Mouse (Mus musculus) kidney, adult 2 months (tissue): ENCODE results near the gene Rhoq. TPM values are rescaled to one million over a fixed set of nuclear protein-coding genes. Genes with fewer than 3 reads are reported as not detected.
A peak's percentile ranks its signal among the peaks of the same experiment; 100 is the strongest.

ENCODE experiments used
- DNase-seq: peaks from one replicate; pipeline ENCODE4 v3.0.0; 2021
- H3K27ac ChIP-seq: fragments of 200-500 bp; 2 replicates; pipeline ENCODE4 v1.5.1; 2012; ENCODE audit warnings: low read depth, low read length, control low read depth, inconsistent platforms; ENCODE audit not compliant: insufficient read depth
- H3K27me3 ChIP-seq: fragments of 200-500 bp; replicated peaks from 2 replicates; pipeline ENCODE4 v1.6.1; 2012; ENCODE audit warnings: mild to moderate bottlenecking, moderate library complexity, low read length, inconsistent platforms; ENCODE audit not compliant: control insufficient read depth, insufficient read depth
- H3K36me3 ChIP-seq: fragments of 200-500 bp; 2 replicates; pipeline ENCODE4 v1.6.1; 2012; ENCODE audit warnings: mild to moderate bottlenecking, moderate library complexity, low read length, inconsistent platforms; ENCODE audit not compliant: control insufficient read depth, insufficient read depth
- H3K4me1 ChIP-seq: fragments of 200-500 bp; 2 replicates; pipeline ENCODE4 v1.6.1; 2011; ENCODE audit warnings: low read length; ENCODE audit not compliant: control insufficient read depth, insufficient read depth
- H3K4me3 ChIP-seq: fragments of 200-500 bp; 2 replicates; pipeline ENCODE4 v1.5.1; 2011; ENCODE audit warnings: mild to moderate bottlenecking, low read depth, low read length, control low read depth; ENCODE audit not compliant: insufficient read depth
- CTCF ChIP-seq: fragments of 200-500 bp; conservative IDR thresholded peaks from 2 replicates; pipeline ENCODE4 v1.5.1; 2011; ENCODE audit warnings: low read depth, mild to moderate bottlenecking, control low read depth, low read length, moderate library complexity, mixed read lengths; ENCODE audit not compliant: insufficient read depth, insufficient read length
- POLR2A ChIP-seq: fragments of 200-500 bp; IDR thresholded peaks from one replicate; pipeline ENCODE4 v1.6.1; 2011; ENCODE audit warnings: low read depth, low read length, control low read depth
- WGBS: fragments of 180-500 bp; shearing (Covaris S2); methylation state at CpG from one replicate; pipeline ENCODE4 v1.1.7; 2018; 5-methylcytosine and 5-hydroxymethylcytosine counted together
- polyA plus RNA-seq: library from polyadenylated mRNA; depleted of rRNA; stranded (reverse); fragments of >200 nt; gene quantifications from 2 replicates; pipeline ENCODE4 v1.2.3, GENCODE M21; 2012

The Rhoq gene
- polyA plus RNA-seq, 1 experiment, result 30.8 TPM

- TF ChIP-seq CTCF, result peak; percentile 71
- TF ChIP-seq POLR2A, result no peak
- no peaks in the 10 kb centered on the region for H3K36me3 ChIP-seq
- peak overlapping the region; percentile 92 for H3K4me3 ChIP-seq
- no peaks in the 10 kb centered on the region for H3K27me3 ChIP-seq
- WGBS, result under 1% methylated on average over 24 of the region's 24 CpGs
- peak overlapping the region; percentile 71 for H3K27ac ChIP-seq
- peak; percentile 93 for DNase-seq
- H3K4me1 ChIP-seq, result peaks cover 12% of the 10 kb centered on the region; the same call in 1 of the 2 replicates
Observed at GRCm38 (mm10) chr17:86962297-86962893, 487 bp upstream of the Rhoq start.

GRCm38 (mm10) chr17:86963586-86963902, 662 bp downstream of the Rhoq start:
- under 1% methylated on average over 25 of the region's 26 CpGs for WGBS
- peak overlapping the region; percentile 62 for H3K27ac ChIP-seq
- peak overlapping the region; percentile 92 for H3K4me3 ChIP-seq
- peaks cover 12% of the 10 kb centered on the region; the same call in 1 of the 2 replicates for H3K4me1 ChIP-seq
- H3K27me3 ChIP-seq, result no peaks in the 10 kb centered on the region
- no peaks in the 10 kb centered on the region for H3K36me3 ChIP-seq
- TF ChIP-seq POLR2A (no peak), CTCF (no peak)
- no peak for DNase-seq

GRCm38 (mm10) chr17:86964041-86964440, 1.2 kb downstream of the Rhoq start:
- no peak for TF ChIP-seq CTCF
- no peak for TF ChIP-seq POLR2A
- peak; percentile 31 for DNase-seq
- Histone ChIP-seq H3K4me1 (peaks cover 12% of the 10 kb centered on the region; the same call in 1 of the 2 replicates), H3K27me3 (no peaks in the 10 kb centered on the region), H3K4me3 (peak overlapping the region; percentile 92), H3K36me3 (no peaks in the 10 kb centered on the region), H3K27ac (no peak overlapping the region)
- WGBS, result 4% methylated on average over 6 of the region's 6 CpGs

- no peaks in the 10 kb centered on the region for H3K27me3 ChIP-seq
- H3K27ac ChIP-seq, result peak overlapping the region; percentile 15; the same call in 1 of the 2 replicates
- WGBS, result 10% methylated on average over 10 of the region's 10 CpGs
- H3K4me3 ChIP-seq, result peak overlapping the region; percentile 92
- DNase-seq, result peak; percentile 82
- H3K36me3 ChIP-seq, result no peaks in the 10 kb centered on the region
- no peak for TF ChIP-seq CTCF
- no peak for TF ChIP-seq POLR2A
- peaks cover 12% of the 10 kb centered on the region; the same call in 1 of the 2 replicates for H3K4me1 ChIP-seq
Observed at GRCm38 (mm10) chr17:86964502-86964901, 1.6 kb downstream of the Rhoq start.

GRCm38 (mm10) chr17:86965121-86965520, 2.2 kb downstream of the Rhoq start:
- H3K36me3 ChIP-seq, result no peaks in the 10 kb centered on the region; the same call in 1 of the 2 replicates
- 81% methylated on average over 8 of the region's 8 CpGs for WGBS
- DNase-seq, result no peak
- H3K27me3 ChIP-seq, result no peaks in the 10 kb centered on the region
- H3K4me3 ChIP-seq, result no peak overlapping the region
- TF ChIP-seq POLR2A (no peak), CTCF (no peak)
- peaks cover 12% of the 10 kb centered on the region; the same call in 1 of the 2 replicates for H3K4me1 ChIP-seq
- 0 out of 2 replicates have a peak overlapping the region, but pooled peaks have one; percentile 15 for H3K27ac ChIP-seq

GRCm38 (mm10) chr17:86966040-86966439, 3.2 kb downstream of the Rhoq start:
- TF ChIP-seq POLR2A, result no peak
- TF ChIP-seq CTCF, result no peak
- Histone ChIP-seq H3K4me1 (peaks cover 12% of the 10 kb centered on the region; the same call in 1 of the 2 replicates), H3K27ac (no peak overlapping the region), H3K36me3 (no peaks in the 10 kb centered on the region; the same call in 1 of the 2 replicates), H3K4me3 (no peak overlapping the region), H3K27me3 (no peaks in the 10 kb centered on the region)
- WGBS, result 75% methylated on average over 10 of the region's 10 CpGs
- DNase-seq, result no peak

- Histone ChIP-seq H3K36me3 (no peaks in the 10 kb centered on the region; the same call in 1 of the 2 replicates), H3K4me3 (no peak overlapping the region), H3K27ac (no peak overlapping the region), H3K27me3 (no peaks in the 10 kb centered on the region), H3K4me1 (0 out of 2 replicates have a peak, but pooled peaks cover 9% of the 10 kb centered on the region)
- WGBS, result 84% methylated on average over 12 of the region's 12 CpGs
- no peak for DNase-seq
- no peak for TF ChIP-seq POLR2A
- TF ChIP-seq CTCF, result no peak
Observed at GRCm38 (mm10) chr17:86967048-86967447, 4.2 kb downstream of the Rhoq start.
